Mouse (Mus musculus): ENCODE results near the gene Smoc1.

Gene Smoc1

DNA sequence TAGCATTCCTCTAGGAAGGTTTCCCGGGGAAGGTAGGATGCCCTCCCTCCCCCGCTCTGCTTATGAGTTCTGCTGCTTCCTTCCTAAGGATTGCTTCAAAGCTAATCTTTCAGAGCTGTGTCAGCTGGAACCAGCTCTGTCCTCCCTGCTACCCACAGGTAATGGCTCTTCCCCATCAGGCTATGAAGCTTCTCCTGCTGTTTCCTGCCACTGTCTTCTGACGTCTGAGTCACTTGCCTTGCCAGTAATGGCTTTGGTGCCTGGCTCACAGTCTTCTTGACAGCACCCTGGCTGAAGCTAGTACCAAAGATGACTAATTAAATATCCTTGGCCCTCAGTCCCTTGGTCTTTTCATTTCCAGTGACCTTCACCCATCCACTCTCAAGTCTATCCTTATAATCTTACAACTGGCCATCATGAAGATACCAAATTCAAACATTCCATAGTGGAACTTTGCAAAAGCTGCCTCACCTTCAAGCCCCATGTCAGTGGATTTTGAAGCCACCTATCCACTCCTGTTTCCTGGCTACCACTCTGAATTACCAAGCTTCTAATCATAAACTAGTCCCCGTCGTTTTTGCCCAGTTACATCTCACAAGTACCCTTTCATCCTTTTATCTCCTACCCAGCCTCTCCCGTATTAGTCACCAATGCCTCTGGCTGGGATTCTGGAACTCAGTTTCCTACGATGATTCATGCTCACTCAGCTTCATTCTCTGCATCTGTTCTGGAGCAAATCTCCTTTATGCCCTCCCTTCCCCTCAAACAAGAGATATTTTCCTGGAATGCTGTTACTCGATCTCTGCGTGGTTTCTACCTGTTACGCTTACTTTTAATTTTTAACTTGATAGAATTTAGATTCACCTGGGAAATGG lies 209.1 kb downstream of the Smoc1 start:
- no peak for DNase-seq
